Mouse (Mus musculus) Patski (cell line): ENCODE data around the gene Rcan1. TPM values are rescaled to one million over a fixed set of nuclear protein-coding genes. Genes with fewer than 3 reads are reported as not detected.

ENCODE experiments used
- ATAC-seq: fragments of 100-300 bp; one replicate; pipeline ENCODE4 v1.8.0; 2021
- CTCF ChIA-PET: fragments of 350-600 bp; sonication (Branson Sonifier 250); formaldehyde crosslinking; loops from one replicate; lab custom pipeline; 2022; ENCODE audit warnings: inconsistent platforms; lab: Charles Lee
- POLR2A ChIA-PET: fragments of 350-600 bp; sonication (Branson Sonifier 250); formaldehyde crosslinking; loops from one replicate; lab custom pipeline; 2022; ENCODE audit warnings: antibody characterized with exemption, inconsistent platforms; lab: Charles Lee
- DNase-seq: peaks from one replicate; pipeline ENCODE4 v3.0.0-alpha.2; 2011; ENCODE audit warnings: low read depth, low spot score
- H3K27me3 ChIP-seq: fragments of 371-371 bp; one replicate; pipeline ENCODE4 v1.5.1; 2021
- CTCF ChIP-seq: fragments of 100-300 bp; IDR thresholded peaks from one replicate; pipeline ENCODE4 v1.5.1; 2021
- in situ Hi-C: fragments of 300-500 bp; cut with MboI; formaldehyde crosslinking; loops from 3 replicates; pipeline ENCODE4 v1.11.1; 2018; ENCODE audit warnings: low pct_unique_long_range_greater_than_20kb, mixed read lengths
- polyA plus RNA-seq: library from polyadenylated mRNA; unstranded; gene quantifications from one replicate; pipeline ENCODE4 v1.2.3, GENCODE M21; 2021

Rcan1 gene
- polyA plus RNA-seq, 1 experiment from 2014 or later: 119 TPM

- TF ChIP-seq CTCF: no peak
- no peaks in the 10 kb centered on the region for H3K27me3 ChIP-seq
- in situ Hi-C loops: no loop called here
- POLR2A ChIA-PET: no interaction called here
- ATAC-seq (no peak), DNase-seq (no peak)
- CTCF ChIA-PET: interaction anchor here (0.9 to 2.2 kb wide), 2 partner anchors 9 to 10 kb away, joined by 3 to 6 read pairs; no protein-coding TSS in a partner anchor
These were observed 58.5 kb downstream of the Rcan1 start for GRCm38 (mm10) chr16:92411981-92412706.

DNA sequence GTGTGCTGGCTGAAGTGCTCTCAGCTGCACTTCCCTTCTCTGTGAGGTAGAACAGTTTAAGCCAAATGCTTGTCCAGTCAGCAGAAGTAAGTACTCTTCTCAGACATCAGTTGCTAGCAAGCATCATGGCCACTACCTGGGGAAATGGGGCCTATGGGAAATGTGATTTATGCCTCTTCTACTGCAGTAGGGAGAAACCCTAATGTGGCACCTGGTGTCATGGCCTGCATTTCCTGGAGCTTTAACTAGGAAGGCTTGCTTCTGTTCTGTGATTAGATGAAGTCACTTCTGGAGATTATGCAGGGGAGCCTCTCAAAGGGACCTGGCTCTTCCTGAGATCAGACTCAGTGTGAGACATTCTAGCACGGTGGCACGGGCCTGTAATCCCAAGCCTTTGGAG lies 60.3 kb downstream of the Rcan1 start:
- H3K27me3 ChIP-seq: no peaks in the 10 kb centered on the region
- DNase-seq (no peak), ATAC-seq (no peak)
- POLR2A ChIA-PET: no interaction called here
- CTCF ChIA-PET: no interaction called here
- TF ChIP-seq CTCF: no peak
- in situ Hi-C loops: no loop called here

GRCm38 (mm10) chr16:92407883-92408282 lies 62.8 kb downstream of the Rcan1 start:
- no peak for TF ChIP-seq CTCF
- ATAC-seq: peak; percentile 49
- in situ Hi-C loops: no loop called here
- no peaks in the 10 kb centered on the region for H3K27me3 ChIP-seq
- POLR2A ChIA-PET: interaction anchor here (1.0 kb wide), 1 partner anchor 8 kb away, joined by 4 read pairs; no protein-coding TSS in a partner anchor
- DNase-seq: no peak
- CTCF ChIA-PET: no interaction called here

- ChIA-PET CTCF (no interaction called here), POLR2A (no interaction called here)
- no peak for TF ChIP-seq CTCF
- DNase-seq: no peak
- in situ Hi-C loops: no loop called here
- H3K27me3 ChIP-seq: no peaks in the 10 kb centered on the region
- ATAC-seq: no peak
These were observed 66.5 kb downstream of the Rcan1 start for GRCm38 (mm10) chr16:92404141-92404540.

GRCm38 (mm10) chr16:92403069-92403468 lies 67.6 kb downstream of the Rcan1 start:
- CTCF ChIA-PET: interaction anchor here (1.5 to 1.8 kb wide), 3 partner anchors 9 to 53 kb away, joined by 4 to 6 read pairs (median 6); no protein-coding TSS in a partner anchor
- POLR2A ChIA-PET: no interaction called here
- ATAC-seq: no peak

DNA sequence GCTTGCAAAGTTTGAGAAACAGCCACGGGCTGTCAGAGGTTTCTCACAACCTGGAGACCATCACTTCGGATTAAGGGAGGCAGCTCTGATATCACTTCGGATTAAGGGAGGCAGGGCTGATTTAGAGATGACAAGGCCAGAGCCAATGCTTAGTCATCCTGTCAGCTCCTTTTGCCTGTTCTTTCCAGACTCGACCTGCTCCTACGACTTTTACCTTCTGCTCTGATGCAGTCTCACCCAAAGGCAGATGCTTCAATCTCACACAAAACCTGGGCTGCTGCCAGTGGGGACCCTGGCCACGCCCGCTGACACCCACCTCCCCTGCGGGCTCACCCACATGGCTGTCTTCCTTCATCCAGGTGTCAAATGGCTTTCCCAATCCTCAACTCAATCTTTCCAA lies 68.5 kb downstream of the Rcan1 start:
- in situ Hi-C loops: no loop called here
- TF ChIP-seq CTCF: no peak
- no peaks in the 10 kb centered on the region for H3K27me3 ChIP-seq
- ATAC-seq (no peak), DNase-seq (no peak)
- ChIA-PET CTCF (interaction anchor here (1.5 to 1.8 kb wide), 3 partner anchors 10 to 53 kb away, joined by 4 to 6 read pairs (median 6); no protein-coding TSS in a partner anchor), POLR2A (interaction anchor here (0.6 kb wide), 1 partner anchor 19 kb away, joined by 5 read pairs; no protein-coding TSS in a partner anchor)

More at GRCm38 (mm10) chr16:92403069-92403468, 67.6 kb downstream of the Rcan1 start:
- no peak for TF ChIP-seq CTCF
- in situ Hi-C loops: no loop called here
- DNase-seq: no peak
- no peaks in the 10 kb centered on the region for H3K27me3 ChIP-seq

- in situ Hi-C loops: no loop called here
- H3K27me3 ChIP-seq: no peaks in the 10 kb centered on the region
- TF ChIP-seq CTCF: no peak
- CTCF ChIA-PET: interaction anchor here (0.8 to 2.2 kb wide), 5 partner anchors 10 to 43 kb away, joined by 3 to 8 read pairs (median 4); no protein-coding TSS in a partner anchor
- POLR2A ChIA-PET: no interaction called here
- DNase-seq (no peak), ATAC-seq (no peak)
These were observed 69.5 kb downstream of the Rcan1 start for GRCm38 (mm10) chr16:92401206-92401605.

DNA sequence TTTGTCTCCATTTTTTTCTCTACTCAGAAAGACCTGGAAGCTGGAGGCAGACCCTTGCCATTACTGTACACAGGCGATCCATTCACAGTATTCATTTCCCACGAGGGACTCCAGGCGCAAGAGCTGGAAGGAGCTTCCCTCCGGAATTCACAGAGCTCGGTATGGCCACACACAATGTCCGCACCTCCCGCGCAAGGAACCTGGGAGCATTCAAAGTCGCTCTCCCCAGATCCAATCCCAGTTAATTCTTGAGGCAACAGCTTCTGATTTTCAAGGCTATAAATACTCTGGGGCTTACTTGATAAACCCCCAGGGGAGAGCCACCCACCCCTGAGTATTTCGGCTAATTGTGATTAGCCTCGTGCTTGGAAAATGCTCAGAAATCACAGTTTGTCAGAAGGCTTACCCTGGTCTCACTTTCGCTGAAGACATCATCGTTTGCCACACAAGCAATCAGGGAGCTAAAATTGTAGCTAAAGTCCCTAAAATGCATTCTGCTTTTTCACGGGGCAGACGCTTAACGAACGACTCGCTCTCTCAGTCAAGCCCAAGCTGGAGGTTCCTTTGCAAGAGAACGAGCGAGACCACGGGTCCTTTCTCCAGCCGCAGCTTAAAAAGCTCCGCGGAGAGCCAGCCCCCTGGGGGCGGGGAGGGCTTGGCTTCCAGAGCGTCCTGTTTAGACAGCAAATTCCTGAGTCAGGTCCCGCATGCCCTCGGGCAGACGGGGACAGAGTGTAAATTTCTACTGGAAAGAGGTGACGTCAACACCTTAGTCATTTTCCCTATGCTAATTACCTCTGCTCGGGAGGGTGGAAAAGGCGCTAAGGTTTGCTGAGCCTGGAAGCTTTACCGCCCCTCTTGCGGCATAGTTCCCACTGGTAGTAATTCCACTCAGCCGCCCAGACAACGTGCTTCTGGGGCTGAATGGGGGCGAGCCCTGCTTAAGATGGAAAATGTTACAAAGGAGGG lies 70.9 kb downstream of the Rcan1 start:
- CTCF ChIA-PET: interaction anchor here (0.7 to 2.2 kb wide), 5 partner anchors 20 to 65 kb away, joined by 3 to 8 read pairs (median 4); no protein-coding TSS in a partner anchor
- no peaks in the 10 kb centered on the region for H3K27me3 ChIP-seq
- POLR2A ChIA-PET: interaction anchor here (0.7 to 1.8 kb wide), 6 partner anchors 9 to 1103 kb away, joined by 3 to 7 read pairs (median 4); no protein-coding TSS in a partner anchor
- in situ Hi-C loops: loop anchor here (5.0 kb wide), 1 partner anchor 43 kb away; no protein-coding TSS in a partner anchor
- TF ChIP-seq CTCF: no peak
- ATAC-seq (peak; percentile 84), DNase-seq (peak; percentile 99)

GRCm38 (mm10) chr16:92398574-92399118 lies 72.0 kb downstream of the Rcan1 start:
- ChIA-PET POLR2A (interaction anchor here (1.1 to 1.8 kb wide), 3 partner anchors 8 to 41 kb away, joined by 3 to 7 read pairs (median 7); no protein-coding TSS in a partner anchor), CTCF (interaction anchor here (1.1 to 2.2 kb wide), 3 partner anchors 11 to 45 kb away, joined by 4 to 8 read pairs (median 4); no protein-coding TSS in a partner anchor)
- TF ChIP-seq CTCF: no peak
- no peak for DNase-seq
- ATAC-seq: no peak
- H3K27me3 ChIP-seq: no peaks in the 10 kb centered on the region
- in situ Hi-C loops: loop anchor here (5.0 kb wide), 1 partner anchor 44 kb away; no protein-coding TSS in a partner anchor
